Mouse (Mus musculus) kidney, adult 2 months (tissue): ENCODE results near the gene Fam24a.

Experiments
- CTCF ChIP-seq: fragments of 200-500 bp; conservative IDR thresholded peaks from 2 replicates; pipeline ENCODE4 v1.5.1; 2011; ENCODE audit warnings: low read depth, mild to moderate bottlenecking, control low read depth, low read length, moderate library complexity, mixed read lengths; ENCODE audit not compliant: insufficient read depth, insufficient read length
- POLR2A ChIP-seq: fragments of 200-500 bp; IDR thresholded peaks from one replicate; pipeline ENCODE4 v1.6.1; 2011; ENCODE audit warnings: low read depth, low read length, control low read depth

GRCm38 (mm10) chr7:131297151-131297550 is 36.5 kb upstream of the Fam24a start:
- TF ChIP-seq CTCF (no peak), POLR2A (no peak)
